Mouse (Mus musculus): Measurements from ENCODE around the gene Defb13. TPM values are rescaled to one million over a fixed set of nuclear protein-coding genes. Genes with fewer than 3 reads are reported as not detected.

The Defb13 gene
- polyA plus RNA-seq, 1 experiment from 2014 or later: not detected

Other genes starting within 250 kb of the Defb13 start
- gene AY761184, start 243.1 kb upstream of the Defb13 start, polyA plus RNA-seq (2014; fragmentation: Nextera tagmentation; extraction: Ambion mirVana): not detected in 2 replicates
- gene Defa24, start 212.3 kb upstream of the Defb13 start, polyA plus RNA-seq (2014; fragmentation: Nextera tagmentation; extraction: Ambion mirVana): not detected in 2 replicates
- not detected in 2 replicates for gene Defb50, start 123.2 kb upstream of the Defb13 start, polyA plus RNA-seq (2014; fragmentation: Nextera tagmentation; extraction: Ambion mirVana)
- not detected in 2 replicates for gene Defb2, start 106.8 kb upstream of the Defb13 start, polyA plus RNA-seq (2014; fragmentation: Nextera tagmentation; extraction: Ambion mirVana)
- not detected in 2 replicates for gene Defb10, start 87.9 kb upstream of the Defb13 start, polyA plus RNA-seq (2014; fragmentation: Nextera tagmentation; extraction: Ambion mirVana)
- gene Defb9, start 61.3 kb upstream of the Defb13 start, polyA plus RNA-seq (2014; fragmentation: Nextera tagmentation; extraction: Ambion mirVana): not detected in 2 replicates
- gene Defb11, start 40.4 kb upstream of the Defb13 start, polyA plus RNA-seq (2014; fragmentation: Nextera tagmentation; extraction: Ambion mirVana): not detected in 2 replicates
- not detected in 2 replicates for gene Defb15, start 14.1 kb upstream of the Defb13 start, polyA plus RNA-seq (2014; fragmentation: Nextera tagmentation; extraction: Ambion mirVana)
- not detected in 2 replicates for gene Defb35, start 8.4 kb upstream of the Defb13 start, polyA plus RNA-seq (2014; fragmentation: Nextera tagmentation; extraction: Ambion mirVana)
- not detected in 2 replicates for gene Fam90a1a, start 12.0 kb downstream of the Defb13 start, polyA plus RNA-seq (2014; fragmentation: Nextera tagmentation; extraction: Ambion mirVana)
- gene Ccdc70, start 23.0 kb downstream of the Defb13 start, polyA plus RNA-seq (2014; fragmentation: Nextera tagmentation; extraction: Ambion mirVana): not detected in 2 replicates
- 1.4 TPM in 2 replicates for gene Atp7b, start 113.5 kb downstream of the Defb13 start, polyA plus RNA-seq (2014; fragmentation: Nextera tagmentation; extraction: Ambion mirVana)
- gene Alg11, start 114.0 kb downstream of the Defb13 start, polyA plus RNA-seq (2014; fragmentation: Nextera tagmentation; extraction: Ambion mirVana): 39.6 and 42.5 TPM in 2 replicates
- gene Nek5, start 178.3 kb downstream of the Defb13 start, polyA plus RNA-seq (2014; fragmentation: Nextera tagmentation; extraction: Ambion mirVana): 0.50 and 0.80 TPM in 2 replicates
- gene Nek3, start 219.7 kb downstream of the Defb13 start, polyA plus RNA-seq (2014; fragmentation: Nextera tagmentation; extraction: Ambion mirVana): 9.8 and 11.6 TPM in 2 replicates
- 8.0 and 12.6 TPM in 2 replicates for gene Ckap2, start 239.1 kb downstream of the Defb13 start, polyA plus RNA-seq (2014; fragmentation: Nextera tagmentation; extraction: Ambion mirVana)
- 47.8 and 53.9 TPM in 2 replicates for gene Vps36, start 246.0 kb downstream of the Defb13 start, polyA plus RNA-seq (2014; fragmentation: Nextera tagmentation; extraction: Ambion mirVana)